Mouse (Mus musculus): ENCODE data around the gene Leo1. TPM values are rescaled to one million over a fixed set of nuclear protein-coding genes. Genes with fewer than 3 reads are reported as not detected.

Leo1 gene
- polyA plus RNA-seq, 1 experiment from 2014 or later, result 39.7 TPM

DNA sequence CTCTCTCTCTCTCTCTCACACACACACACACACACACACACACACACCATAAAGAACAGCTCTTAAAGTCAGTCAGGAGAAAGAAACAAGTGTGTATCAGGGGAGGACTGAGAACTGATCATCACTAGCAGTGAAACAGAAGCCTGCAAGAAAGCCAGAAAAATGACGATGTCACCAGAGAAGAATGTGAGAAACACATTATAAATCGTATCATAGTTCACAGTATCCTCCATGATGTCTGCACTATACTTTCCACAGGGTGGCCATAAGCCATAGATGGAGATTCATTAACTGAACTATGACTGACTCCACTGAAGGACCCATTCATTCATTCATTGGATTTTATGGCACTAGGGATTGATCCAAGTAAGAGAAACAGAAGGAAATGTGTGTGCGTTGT is 37.8 kb upstream of the Leo1 start:
- ATAC-seq (ENCODE audit: insufficient read depth) (no peak), DNase-seq (peak; percentile 35)
- H3K4me3 ChIP-seq (ENCODE audit: low read depth, low read length), result no peak overlapping the region
- H3K9ac ChIP-seq, result no peak overlapping the region
- no peaks in the 10 kb centered on the region for H3K27me3 ChIP-seq (ENCODE audit: insufficient read depth, low read length)
- 47% methylated on average over 3 of the region's 3 CpGs for WGBS
- H3K4me1 ChIP-seq (ENCODE audit: insufficient read depth), result peaks cover 7% of the 10 kb centered on the region
- no peaks in the 10 kb centered on the region for H3K9me3 ChIP-seq (ENCODE audit: low read depth, low read length)
- no peak overlapping the region for H3K27ac ChIP-seq (ENCODE audit: low read depth)
- H3K4me2 ChIP-seq, result no peak overlapping the region
- no peaks in the 10 kb centered on the region for H3K36me3 ChIP-seq (ENCODE audit: insufficient read depth)
- TF ChIP-seq CTCF (IDR thresholded peaks at IDR 0.05; ENCODE audit: low read depth), result no peak

DNA sequence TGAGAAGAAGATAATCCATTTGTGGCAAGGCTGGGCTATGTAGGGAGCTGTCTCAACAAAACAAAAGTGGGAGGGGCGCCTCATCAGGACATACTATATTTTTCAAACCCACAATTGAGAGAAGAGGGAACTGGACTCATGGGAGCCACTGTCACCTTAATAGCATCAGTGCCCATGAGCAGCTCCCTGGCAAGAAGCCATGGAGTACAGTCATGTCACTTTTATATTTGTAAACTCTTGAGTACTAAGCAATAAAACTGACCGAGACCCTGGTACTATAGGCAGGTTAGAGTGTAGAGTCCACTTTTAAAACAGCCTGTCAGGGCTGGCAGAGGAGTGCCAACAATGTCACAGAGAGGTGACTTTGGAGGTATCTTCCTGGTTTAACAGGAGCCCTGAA is 35.2 kb upstream of the Leo1 start:
- no peak overlapping the region for H3K9ac ChIP-seq
- 69% methylated on average over 2 of the region's 2 CpGs for WGBS
- no peaks in the 10 kb centered on the region for H3K36me3 ChIP-seq (ENCODE audit: insufficient read depth)
- H3K4me2 ChIP-seq, result no peak overlapping the region
- peaks cover 11% of the 10 kb centered on the region for H3K4me1 ChIP-seq (ENCODE audit: insufficient read depth)
- no peaks in the 10 kb centered on the region for H3K27me3 ChIP-seq (ENCODE audit: insufficient read depth, low read length)
- H3K9me3 ChIP-seq (ENCODE audit: low read depth, low read length), result no peaks in the 10 kb centered on the region
- DNase-seq, result no peak
- H3K27ac ChIP-seq (ENCODE audit: low read depth), result no peak overlapping the region
- H3K4me3 ChIP-seq (ENCODE audit: low read depth, low read length), result no peak overlapping the region
- TF ChIP-seq CTCF (IDR thresholded peaks at IDR 0.05; ENCODE audit: low read depth), result no peak
- ATAC-seq (ENCODE audit: insufficient read depth), result no peak

DNA sequence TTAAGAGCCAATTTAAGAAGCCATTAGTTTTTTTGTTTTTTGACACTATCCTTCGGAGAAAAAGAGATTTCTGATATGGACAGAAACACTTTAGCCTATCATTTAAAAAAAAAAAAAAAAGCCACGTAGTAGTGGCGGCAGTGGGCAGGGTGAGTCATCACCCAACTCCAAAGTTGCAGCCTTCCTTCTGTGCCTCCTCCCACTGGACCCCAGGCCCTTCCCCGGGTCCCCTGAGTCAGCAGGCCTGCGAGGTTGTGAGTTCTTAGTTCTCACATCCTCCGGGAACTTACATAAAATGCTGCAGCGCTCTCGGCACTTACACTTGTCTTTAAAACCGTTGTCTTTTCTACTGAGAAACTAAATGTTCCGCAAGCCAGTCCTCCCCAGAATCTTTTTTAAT is 33.5 kb upstream of the Leo1 start:
- H3K27ac ChIP-seq (ENCODE audit: low read depth), result no peak overlapping the region
- H3K9ac ChIP-seq, result peak overlapping the region; percentile 40
- TF ChIP-seq CTCF (IDR thresholded peaks at IDR 0.05; ENCODE audit: low read depth), result no peak
- no peaks in the 10 kb centered on the region for H3K36me3 ChIP-seq (ENCODE audit: insufficient read depth)
- ATAC-seq (ENCODE audit: insufficient read depth), result no peak
- WGBS, result 10% methylated on average over 10 of the region's 10 CpGs
- peak overlapping the region; percentile 84 for H3K4me3 ChIP-seq (ENCODE audit: low read depth, low read length)
- H3K27me3 ChIP-seq (ENCODE audit: insufficient read depth, low read length), result no peaks in the 10 kb centered on the region
- H3K9me3 ChIP-seq (ENCODE audit: low read depth, low read length), result no peaks in the 10 kb centered on the region
- peak; percentile 60 for DNase-seq
- peaks cover 11% of the 10 kb centered on the region for H3K4me1 ChIP-seq (ENCODE audit: insufficient read depth)
- peak overlapping the region; percentile 85 for H3K4me2 ChIP-seq

DNA sequence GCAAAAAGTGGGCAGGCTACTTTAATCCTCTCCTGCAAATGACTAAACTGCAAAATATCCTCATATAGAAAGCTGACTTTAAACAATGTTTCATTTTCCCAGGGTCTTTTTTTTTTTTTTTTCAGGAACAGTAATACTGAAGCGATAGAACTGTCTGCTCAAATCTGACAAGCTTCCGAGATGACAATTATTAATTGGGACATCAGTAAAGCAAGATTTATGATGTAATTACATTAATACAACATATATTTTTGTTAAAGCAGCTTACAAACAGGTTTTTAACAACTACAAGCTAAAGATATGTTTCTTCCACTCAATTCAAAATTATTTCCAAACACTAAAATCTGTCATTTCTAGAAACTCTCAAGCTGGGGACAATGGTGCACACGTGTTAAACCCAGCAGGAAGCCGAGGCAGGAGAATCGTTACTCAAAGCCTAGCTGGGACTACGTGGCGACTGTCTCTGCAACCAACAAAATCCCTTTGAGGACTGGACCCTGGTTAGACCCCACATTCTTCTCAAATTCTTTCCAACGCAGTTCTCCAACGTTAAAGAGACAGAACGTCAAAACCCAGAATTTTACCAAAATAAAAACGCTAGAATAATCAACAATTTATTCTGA is 33.0 kb upstream of the Leo1 start:
- no peaks in the 10 kb centered on the region for H3K36me3 ChIP-seq (ENCODE audit: insufficient read depth)
- peak overlapping the region; percentile 84 for H3K4me3 ChIP-seq (ENCODE audit: low read depth, low read length)
- H3K27me3 ChIP-seq (ENCODE audit: insufficient read depth, low read length), result no peaks in the 10 kb centered on the region
- no peak for TF ChIP-seq CTCF (IDR thresholded peaks at IDR 0.05; ENCODE audit: low read depth)
- H3K4me2 ChIP-seq, result peak overlapping the region; percentile 85
- peak overlapping the region; percentile 99; the same call in 1 of the 2 replicates for H3K27ac ChIP-seq (ENCODE audit: low read depth)
- 3% methylated on average over 11 of the region's 11 CpGs for WGBS
- peak overlapping the region; percentile 92 for H3K9ac ChIP-seq
- H3K4me1 ChIP-seq (ENCODE audit: insufficient read depth), result peaks cover 11% of the 10 kb centered on the region
- peak; percentile 53 for DNase-seq
- no peaks in the 10 kb centered on the region for H3K9me3 ChIP-seq (ENCODE audit: low read depth, low read length)
- ATAC-seq (ENCODE audit: insufficient read depth), result no peak

DNA sequence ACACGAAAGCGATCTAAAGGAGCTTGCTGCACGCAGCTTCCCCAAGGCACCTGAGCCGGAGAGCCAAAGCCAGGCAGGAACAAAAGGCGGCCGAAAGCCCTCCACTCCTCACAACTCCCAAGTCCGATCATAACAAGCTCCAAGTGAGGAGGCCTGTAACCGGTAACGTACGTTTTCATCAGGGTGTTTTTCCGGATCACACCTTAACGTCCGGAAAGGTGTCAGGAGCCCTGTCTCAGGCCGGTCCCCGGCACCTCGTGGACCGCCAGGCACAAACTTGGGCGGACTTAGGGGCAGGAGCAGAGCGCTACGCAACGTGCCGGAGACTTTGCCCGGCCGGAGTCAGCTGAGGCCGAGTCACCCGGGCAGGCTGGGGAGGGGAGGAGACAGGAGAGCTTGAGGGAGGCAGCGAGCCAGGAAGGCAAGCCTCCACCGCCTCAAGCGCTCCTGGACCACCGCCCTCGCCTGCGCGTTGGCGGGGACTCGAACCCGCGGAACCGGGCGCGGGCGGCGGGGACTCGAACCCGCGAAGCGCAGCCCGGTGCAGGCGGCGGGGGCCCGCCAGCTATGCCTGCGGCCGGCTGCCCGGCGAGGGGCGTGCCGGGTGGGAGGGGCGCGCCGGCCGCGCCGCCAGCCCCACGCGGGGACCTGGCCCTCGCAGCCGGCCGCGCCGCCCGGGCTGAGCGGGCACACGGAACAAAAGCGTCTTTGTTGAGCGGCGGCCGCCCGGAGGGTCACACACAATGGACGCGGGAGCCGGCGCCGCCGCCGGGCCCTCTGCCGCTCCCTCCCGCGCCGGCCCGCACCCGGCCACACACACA is 32.1 kb upstream of the Leo1 start:
- H3K4me2 ChIP-seq, result peak overlapping the region; percentile 85
- no peaks in the 10 kb centered on the region for H3K27me3 ChIP-seq (ENCODE audit: insufficient read depth, low read length)
- peak; percentile 82 for ATAC-seq (ENCODE audit: insufficient read depth)
- DNase-seq, result peak; percentile 81
- peak overlapping the region; percentile 99 for H3K27ac ChIP-seq (ENCODE audit: low read depth)
- WGBS, result under 1% methylated on average over 73 of the region's 90 CpGs
- H3K9ac ChIP-seq, result peak overlapping the region; percentile 92
- H3K9me3 ChIP-seq (ENCODE audit: low read depth, low read length), result no peaks in the 10 kb centered on the region
- TF ChIP-seq CTCF (IDR thresholded peaks at IDR 0.05; ENCODE audit: low read depth), result no peak
- peaks cover 8% of the 10 kb centered on the region for H3K4me1 ChIP-seq (ENCODE audit: insufficient read depth)
- peak overlapping the region; percentile 84 for H3K4me3 ChIP-seq (ENCODE audit: low read depth, low read length)
- H3K36me3 ChIP-seq (ENCODE audit: insufficient read depth), result no peaks in the 10 kb centered on the region

DNA sequence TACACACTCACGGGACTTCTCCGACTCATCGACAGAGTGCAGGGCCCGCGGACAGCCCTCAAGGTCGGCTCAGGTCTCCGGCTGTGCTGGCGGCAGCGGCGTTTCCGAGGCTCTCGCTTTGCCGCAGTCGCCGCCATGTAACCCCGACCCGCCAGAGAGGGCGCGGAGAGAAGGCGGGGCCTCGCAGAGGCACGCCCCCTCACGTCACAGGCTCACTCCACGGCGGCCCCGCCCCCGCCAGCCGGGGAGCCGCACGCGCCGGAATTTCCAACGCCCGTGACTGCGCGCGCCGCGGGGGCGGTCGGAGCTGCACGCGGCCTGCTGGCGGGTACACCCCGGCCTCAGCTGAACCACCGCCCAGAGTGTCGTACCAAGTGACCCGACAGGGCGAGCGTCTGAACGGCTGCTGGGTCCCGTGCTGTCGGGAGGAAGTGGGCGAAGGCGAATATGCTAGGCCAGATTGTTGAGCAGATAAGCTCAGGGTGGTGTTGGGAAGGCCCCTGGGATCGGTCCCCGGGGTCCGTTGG is 31.4 kb upstream of the Leo1 start, which contains the start of gene Mapk6:
Gene Mapk6 (minus strand): TSS at position 154 of the 527 bp plus-strand sequence.
- ATAC-seq (ENCODE audit: insufficient read depth) (peak; percentile 93), DNase-seq (peak; percentile 97)
- Histone ChIP-seq H3K27me3 (ENCODE audit: insufficient read depth, low read length) (no peaks in the 10 kb centered on the region), H3K9ac (peak within 1 kb of the TSS; percentile 92), H3K4me1 (ENCODE audit: insufficient read depth) (peaks cover 8% of the 10 kb centered on the region), H3K4me2 (peak within 1 kb of the TSS; percentile 85), H3K9me3 (ENCODE audit: low read depth, low read length) (no peaks in the 10 kb centered on the region), H3K4me3 (ENCODE audit: low read depth, low read length) (peak within 1 kb of the TSS; percentile 84), H3K36me3 (ENCODE audit: insufficient read depth) (no peaks in the 10 kb centered on the region), H3K27ac (ENCODE audit: low read depth) (peak within 1 kb of the TSS; percentile 99)
- no peak for TF ChIP-seq CTCF (IDR thresholded peaks at IDR 0.05; ENCODE audit: low read depth)
- WGBS, result under 1% methylated on average over 57 of the region's 58 CpGs
